Mouse (Mus musculus): ENCODE results near the gene Spock1.

DNA sequence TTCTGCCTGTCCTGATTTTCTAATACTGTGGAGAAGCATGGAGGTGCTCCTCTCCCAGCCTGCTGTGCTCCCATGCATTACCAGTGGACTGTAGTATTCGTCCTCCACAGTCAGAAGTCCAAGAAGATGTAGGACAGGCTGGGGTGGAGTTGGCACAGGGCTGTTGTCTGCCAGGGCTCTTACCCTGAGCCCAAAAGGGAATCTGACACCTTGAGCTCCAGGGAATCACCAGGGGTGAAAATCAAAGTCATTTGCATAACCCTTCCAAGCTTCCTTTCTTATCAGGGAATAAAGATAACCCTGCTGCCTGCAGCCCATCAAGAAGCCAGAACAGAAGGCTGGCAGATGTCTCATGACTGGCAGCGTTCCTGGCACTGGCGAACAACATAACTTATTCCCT lies 383.6 kb downstream of the Spock1 start:
- TF ChIP-seq CTCF (conservative IDR thresholded peaks at IDR 0.05; ENCODE audit: low read length) (no peak), NANOG (IDR thresholded peaks at IDR 0.05; ENCODE audit: borderline replicate concordance, low read length) (no peak)
